Mouse (Mus musculus) embryonic facial prominence, embryonic 12.5 days (tissue): ENCODE measurements at regions not wholly inside any gene's neighbourhood (a gene's known extent, or its start where the extent isn't known, plus 50 kb on each side); places are given as distances from the start of the nearest gene placed in this dataset.

Experiments
- ATAC-seq: fragments of 200-750 bp; cut with Nextera tagmentation; 2 replicates; pipeline ENCODE4 v1.8.0; 2017; ENCODE audit not compliant: insufficient number of reproducible peaks, insufficient read depth, low FRiP score, low TSS enrichment
- H3K27ac ChIP-seq: fragments of 300-500 bp; sonication (generic); 2 replicates; pipeline ENCODE4 v1.5.1; 2016; ENCODE audit warnings: mild to moderate bottlenecking
- H3K27me3 ChIP-seq: fragments of 300-500 bp; sonication (generic); 2 replicates; pipeline ENCODE4 v1.6.1; 2016; ENCODE audit warnings: mild to moderate bottlenecking, moderate library complexity
- H3K36me3 ChIP-seq: fragments of 300-500 bp; sonication (generic); 2 replicates; pipeline ENCODE4 v1.6.1; 2016; ENCODE audit warnings: mild to moderate bottlenecking
- H3K4me1 ChIP-seq: fragments of 300-500 bp; sonication (generic); 2 replicates; pipeline ENCODE4 v1.6.1; 2016
- H3K4me2 ChIP-seq: fragments of 300-500 bp; sonication (generic); replicated peaks from 2 replicates; pipeline ENCODE4 v1.6.1; 2016; ENCODE audit warnings: mild to moderate bottlenecking, moderate library complexity
- H3K4me3 ChIP-seq: fragments of 300-500 bp; sonication (generic); 2 replicates; pipeline ENCODE4 v1.5.1; 2016; ENCODE audit warnings: mild to moderate bottlenecking
- H3K9ac ChIP-seq: fragments of 300-500 bp; sonication (generic); 2 replicates; pipeline ENCODE4 v1.6.1; 2016; ENCODE audit warnings: mild to moderate bottlenecking, moderate library complexity
- H3K9me3 ChIP-seq: fragments of 300-500 bp; sonication (generic); 2 replicates; pipeline ENCODE4 v1.6.1; 2016; ENCODE audit warnings: mild to moderate bottlenecking, moderate library complexity
- WGBS: fragments of 180-500 bp; shearing (Covaris S2); methylation state at CpG from one replicate; pipeline ENCODE4 v1.1.7; 2016; 5-methylcytosine and 5-hydroxymethylcytosine counted together

- WGBS: 71% methylated on average over 3 of the region's 3 CpGs
- Histone ChIP-seq H3K4me1 (no peaks in the 10 kb centered on the region), H3K36me3 (no peaks in the 10 kb centered on the region), H3K27ac (no peak overlapping the region), H3K4me3 (no peak overlapping the region), H3K27me3 (no peaks in the 10 kb centered on the region), H3K4me2 (no peak overlapping the region), H3K9me3 (no peaks in the 10 kb centered on the region), H3K9ac (no peak overlapping the region)
- no peak for ATAC-seq
These were observed 87.6 kb downstream of the Rpl10-ps3 start for GRCm38 (mm10) chr9:50257162-50257561.

DNA sequence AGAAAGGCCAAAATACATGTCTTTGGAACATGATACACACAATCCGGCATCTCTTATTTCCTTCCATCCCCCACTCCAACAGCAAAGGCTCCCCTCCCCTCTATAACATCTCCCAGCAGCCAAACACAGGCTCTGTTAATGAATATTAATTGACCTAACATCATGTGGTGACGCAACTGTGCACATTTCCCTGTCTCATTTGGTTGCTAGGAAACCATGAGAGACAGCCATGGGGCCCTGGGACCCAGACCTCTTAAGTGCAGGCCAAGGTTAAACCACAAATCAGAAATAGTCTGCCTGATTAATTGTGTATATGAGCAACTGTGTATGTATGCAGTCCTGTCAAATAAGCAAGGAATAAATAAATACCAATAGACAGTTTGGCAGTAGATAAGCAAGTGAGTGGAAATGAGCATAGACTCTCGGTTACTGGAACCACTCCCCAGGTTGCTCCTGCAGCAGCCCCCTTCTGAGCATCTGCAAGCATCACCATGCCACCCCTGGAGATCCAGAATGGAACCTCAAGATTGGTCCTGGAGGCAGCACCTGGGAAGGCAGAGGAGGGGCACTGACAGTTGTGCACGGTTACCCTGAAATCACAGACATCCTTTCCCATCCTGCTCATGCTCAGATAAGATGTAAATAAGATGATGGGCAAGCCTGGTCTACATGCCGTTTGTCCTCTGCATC, 99.6 kb downstream of the Rpl10-ps3 start:
- Histone ChIP-seq H3K27me3 (no peaks in the 10 kb centered on the region), H3K4me3 (no peak overlapping the region), H3K4me2 (no peak overlapping the region), H3K9me3 (no peaks in the 10 kb centered on the region), H3K4me1 (peaks cover 8% of the 10 kb centered on the region; the same call in 1 of the 2 replicates), H3K9ac (no peak overlapping the region), H3K27ac (no peak overlapping the region), H3K36me3 (no peaks in the 10 kb centered on the region)
- WGBS: 52% methylated on average over 5 of the region's 5 CpGs
- ATAC-seq: no peak

DNA sequence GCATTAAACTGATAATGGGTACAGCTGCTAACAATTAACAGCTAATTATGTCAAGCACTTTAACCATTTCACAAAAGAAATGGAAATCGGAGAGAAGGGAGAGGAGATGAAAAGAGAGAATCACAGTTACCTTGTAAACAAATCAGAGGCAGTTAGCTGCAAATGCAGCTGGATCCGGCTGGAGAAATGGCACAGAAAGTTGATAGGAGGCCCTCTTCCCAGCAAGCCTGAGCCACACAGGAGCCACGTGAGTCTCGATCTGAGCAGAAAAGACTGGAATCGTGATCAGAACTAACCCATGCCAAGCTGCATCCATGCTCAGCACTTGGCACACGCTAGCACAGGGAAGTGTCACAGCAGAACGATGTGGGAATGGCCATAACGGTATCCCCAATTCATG, 103.8 kb downstream of the Rpl10-ps3 start:
- 44% methylated on average over 8 of the region's 8 CpGs for WGBS

DNA sequence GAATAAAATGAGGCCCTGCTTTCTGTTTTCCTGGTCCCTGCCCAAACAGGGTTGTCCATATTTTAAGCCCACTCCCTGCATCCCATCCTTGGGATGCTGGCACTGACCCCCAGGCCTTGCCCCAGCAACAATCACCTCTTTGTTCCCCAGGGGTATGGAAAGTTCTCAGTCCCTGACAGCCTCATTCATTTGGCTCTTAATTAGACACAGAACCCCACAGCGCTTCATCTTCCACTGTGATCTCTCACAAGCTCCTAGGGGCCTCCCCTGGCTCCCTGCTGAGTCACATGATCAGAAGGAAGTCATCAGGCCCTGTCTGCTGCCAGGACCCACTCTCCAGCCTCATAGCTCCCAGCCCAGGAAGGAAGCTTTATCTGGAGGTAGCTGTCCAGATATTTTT, 108.9 kb downstream of the Rpl10-ps3 start:
- 13% methylated on average over 1 of the region's 1 CpGs for WGBS
- no peak overlapping the region for H3K4me2 ChIP-seq
- H3K4me3 ChIP-seq: no peak overlapping the region
- H3K9ac ChIP-seq: no peak overlapping the region
- ATAC-seq: no peak
- H3K27ac ChIP-seq: 0 out of 2 replicates have a peak overlapping the region, but pooled peaks have one; percentile 8
- H3K27me3 ChIP-seq: no peaks in the 10 kb centered on the region
- peaks cover 10% of the 10 kb centered on the region for H3K4me1 ChIP-seq
- no peaks in the 10 kb centered on the region for H3K36me3 ChIP-seq
- no peaks in the 10 kb centered on the region for H3K9me3 ChIP-seq

More for the DNA sequence above, 103.8 kb downstream of the Rpl10-ps3 start:
- no peaks in the 10 kb centered on the region for H3K9me3 ChIP-seq
- H3K4me1 ChIP-seq: peaks cover 14% of the 10 kb centered on the region
- H3K36me3 ChIP-seq: no peaks in the 10 kb centered on the region
- no peak for ATAC-seq
- H3K9ac ChIP-seq: no peak overlapping the region
- no peaks in the 10 kb centered on the region for H3K27me3 ChIP-seq
- no peak overlapping the region for H3K4me3 ChIP-seq
- no peak overlapping the region for H3K4me2 ChIP-seq
- no peak overlapping the region for H3K27ac ChIP-seq

DNA sequence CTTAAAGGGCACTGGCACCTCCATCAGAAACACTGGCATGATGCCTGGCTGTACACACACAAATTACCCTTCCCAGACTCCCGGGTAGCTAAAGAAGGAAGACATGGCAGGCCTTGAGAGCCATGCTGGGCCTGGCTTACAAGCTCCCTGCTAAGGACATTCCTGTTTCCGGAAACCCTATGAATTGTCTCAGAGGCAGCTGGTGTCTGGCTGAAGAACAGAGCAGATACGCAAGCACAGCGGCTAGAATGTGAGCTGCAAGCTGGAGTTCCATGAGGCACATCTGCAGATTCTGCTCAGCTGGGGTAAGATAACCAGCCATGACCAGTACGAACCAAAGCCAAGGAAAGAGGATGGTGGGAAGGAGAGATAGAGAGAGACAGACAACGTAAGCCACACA, 110.1 kb downstream of the Rpl10-ps3 start:
- no peak overlapping the region for H3K27ac ChIP-seq
- H3K9ac ChIP-seq: no peak overlapping the region
- H3K4me3 ChIP-seq: no peak overlapping the region
- no peaks in the 10 kb centered on the region for H3K27me3 ChIP-seq
- H3K36me3 ChIP-seq: no peaks in the 10 kb centered on the region
- peaks cover 10% of the 10 kb centered on the region for H3K4me1 ChIP-seq
- no peak overlapping the region for H3K4me2 ChIP-seq
- WGBS: 91% methylated on average over 6 of the region's 6 CpGs
- H3K9me3 ChIP-seq: no peaks in the 10 kb centered on the region
- ATAC-seq: no peak

DNA sequence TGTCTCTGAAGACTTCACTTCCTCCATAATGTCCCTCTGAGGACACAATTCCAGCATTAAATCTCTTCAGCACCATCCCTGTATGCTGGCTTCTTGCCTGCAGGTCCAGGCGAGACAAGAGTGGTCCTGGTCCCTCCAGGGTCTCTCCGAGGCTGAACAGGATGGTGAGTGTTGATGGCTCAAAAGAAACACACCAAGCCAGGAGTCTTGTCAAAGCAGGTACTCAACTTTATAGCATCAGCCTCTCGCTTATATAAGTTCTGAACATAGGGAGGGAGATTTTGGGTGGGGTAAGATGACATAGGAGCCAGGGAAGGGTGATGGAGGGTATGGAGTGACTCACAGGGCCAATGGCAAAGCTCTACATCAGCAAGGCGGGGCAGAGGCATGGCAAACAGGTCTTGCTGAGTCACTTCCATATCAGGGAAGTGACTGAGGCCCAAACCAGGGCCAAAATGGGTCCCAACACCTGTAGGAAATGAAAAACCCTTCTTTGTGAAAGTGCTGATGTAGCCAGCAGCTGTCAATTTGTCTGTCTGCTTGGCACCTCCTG, 111.7 kb downstream of the Rpl10-ps3 start:
- H3K27me3 ChIP-seq: no peaks in the 10 kb centered on the region
- WGBS: 81% methylated on average over 4 of the region's 4 CpGs
- no peaks in the 10 kb centered on the region for H3K9me3 ChIP-seq
- no peak overlapping the region for H3K4me3 ChIP-seq
- no peak overlapping the region for H3K9ac ChIP-seq
- no peak overlapping the region for H3K4me2 ChIP-seq
- no peaks in the 10 kb centered on the region for H3K36me3 ChIP-seq
- no peak overlapping the region for H3K27ac ChIP-seq
- H3K4me1 ChIP-seq: peaks cover 10% of the 10 kb centered on the region
- ATAC-seq: no peak

DNA sequence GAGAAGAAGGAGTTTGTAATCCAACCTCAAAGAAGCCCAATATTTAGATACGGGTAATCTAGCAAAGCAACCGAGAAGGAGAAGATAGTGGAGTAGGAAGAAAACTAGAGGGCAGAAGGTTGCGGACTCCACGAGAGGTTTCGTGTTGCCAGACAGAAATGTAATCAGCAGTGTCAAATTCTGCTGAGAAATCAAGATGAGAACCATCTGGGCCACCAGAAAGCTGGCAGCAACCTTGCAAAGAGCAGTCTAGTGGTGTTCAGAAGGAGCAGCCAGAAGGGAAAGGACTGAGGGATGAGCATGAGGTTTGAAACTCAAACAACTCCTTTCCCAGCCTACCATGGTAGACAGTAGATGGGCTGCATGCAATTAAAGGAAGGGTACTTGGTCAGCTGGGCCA, 134.3 kb downstream of the Rpl10-ps3 start:
- ATAC-seq: no peak
- H3K9ac ChIP-seq: no peak overlapping the region
- 38% methylated on average over 5 of the region's 5 CpGs for WGBS

GRCm38 (mm10) chr9:50199422-50200218, 145.1 kb downstream of the Rpl10-ps3 start:
- no peak overlapping the region for H3K4me3 ChIP-seq
- H3K36me3 ChIP-seq: no peaks in the 10 kb centered on the region
- no peak for ATAC-seq
- no peaks in the 10 kb centered on the region for H3K4me1 ChIP-seq
- WGBS: 70% methylated on average over 7 of the region's 7 CpGs
- no peak overlapping the region for H3K27ac ChIP-seq
- H3K9me3 ChIP-seq: no peaks in the 10 kb centered on the region
- no peak overlapping the region for H3K9ac ChIP-seq
- no peak overlapping the region for H3K4me2 ChIP-seq
- H3K27me3 ChIP-seq: no peaks in the 10 kb centered on the region

More for the DNA sequence above, 134.3 kb downstream of the Rpl10-ps3 start:
- Histone ChIP-seq H3K27ac (no peak overlapping the region), H3K36me3 (no peaks in the 10 kb centered on the region), H3K4me2 (no peak overlapping the region), H3K4me3 (no peak overlapping the region), H3K9me3 (no peaks in the 10 kb centered on the region), H3K4me1 (no peaks in the 10 kb centered on the region), H3K27me3 (no peaks in the 10 kb centered on the region)

DNA sequence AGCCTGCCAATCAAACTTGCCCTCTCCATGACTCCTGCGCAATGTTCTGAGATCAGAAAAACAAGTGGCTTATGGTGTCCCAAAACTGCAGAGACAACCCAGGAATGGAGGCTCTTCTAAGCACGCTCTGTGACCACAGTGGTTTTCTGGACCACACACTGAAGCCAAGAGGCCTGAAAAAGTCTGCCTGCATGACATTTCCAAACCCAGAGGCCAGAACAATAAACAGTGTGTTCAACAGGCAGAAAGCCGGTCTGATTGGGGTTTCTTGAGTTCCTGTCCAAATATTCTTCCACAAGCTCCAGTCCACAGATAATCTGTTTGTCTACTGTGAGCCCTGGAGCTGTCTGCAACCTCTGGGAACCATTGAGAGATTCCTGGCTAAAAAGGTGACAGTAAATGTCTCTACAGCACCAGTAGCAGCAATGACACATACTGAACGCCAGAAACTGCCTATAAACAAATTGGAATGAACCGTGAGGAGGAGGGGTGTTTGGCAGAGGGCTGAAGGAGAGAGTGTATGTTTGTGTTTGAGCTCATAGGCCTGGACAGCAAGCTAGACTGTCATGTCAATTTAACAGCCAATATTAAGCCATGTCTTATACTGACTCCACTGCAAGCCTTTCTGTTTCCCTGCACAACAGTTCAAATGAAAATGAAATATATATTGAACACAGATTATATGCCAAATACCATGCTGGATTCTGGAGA, 152.2 kb downstream of the Rpl10-ps3 start:
- ATAC-seq: no peak
- Histone ChIP-seq H3K27ac (0 out of 2 replicates have a peak overlapping the region, but pooled peaks have one; percentile 19), H3K36me3 (no peaks in the 10 kb centered on the region), H3K4me2 (no peak overlapping the region), H3K9ac (no peak overlapping the region), H3K27me3 (no peaks in the 10 kb centered on the region), H3K4me3 (no peak overlapping the region), H3K9me3 (no peaks in the 10 kb centered on the region), H3K4me1 (peaks cover 12% of the 10 kb centered on the region; the same call in 1 of the 2 replicates)
- WGBS: 40% methylated on average over 5 of the region's 5 CpGs

DNA sequence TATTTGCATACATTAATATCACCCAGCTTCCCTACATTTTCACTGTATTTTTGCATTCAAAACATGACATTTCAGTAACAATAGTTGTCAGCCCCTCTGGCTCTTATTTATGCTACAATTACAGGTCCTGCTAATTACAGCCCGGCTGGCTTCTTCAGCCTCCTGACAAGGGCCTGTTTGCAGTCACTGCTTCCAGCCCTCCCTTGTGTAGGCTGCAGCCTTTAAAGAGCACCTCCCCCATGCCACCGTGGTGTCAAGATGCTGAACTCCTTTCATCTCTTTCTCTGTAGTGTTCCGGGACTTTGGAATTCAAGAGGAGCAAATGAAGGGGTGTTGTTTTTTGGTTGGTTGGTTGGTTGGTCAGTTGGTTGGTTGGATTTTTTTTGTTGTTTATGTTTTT, 153.6 kb downstream of the Rpl10-ps3 start:
- no peak overlapping the region for H3K4me2 ChIP-seq
- no peak overlapping the region for H3K27ac ChIP-seq
- ATAC-seq: no peak
- no peaks in the 10 kb centered on the region for H3K9me3 ChIP-seq
- H3K27me3 ChIP-seq: no peaks in the 10 kb centered on the region
- 11% methylated on average over 3 of the region's 3 CpGs for WGBS
- H3K9ac ChIP-seq: no peak overlapping the region
- no peak overlapping the region for H3K4me3 ChIP-seq
- no peaks in the 10 kb centered on the region for H3K36me3 ChIP-seq
- H3K4me1 ChIP-seq: peaks cover 12% of the 10 kb centered on the region; the same call in 1 of the 2 replicates

DNA sequence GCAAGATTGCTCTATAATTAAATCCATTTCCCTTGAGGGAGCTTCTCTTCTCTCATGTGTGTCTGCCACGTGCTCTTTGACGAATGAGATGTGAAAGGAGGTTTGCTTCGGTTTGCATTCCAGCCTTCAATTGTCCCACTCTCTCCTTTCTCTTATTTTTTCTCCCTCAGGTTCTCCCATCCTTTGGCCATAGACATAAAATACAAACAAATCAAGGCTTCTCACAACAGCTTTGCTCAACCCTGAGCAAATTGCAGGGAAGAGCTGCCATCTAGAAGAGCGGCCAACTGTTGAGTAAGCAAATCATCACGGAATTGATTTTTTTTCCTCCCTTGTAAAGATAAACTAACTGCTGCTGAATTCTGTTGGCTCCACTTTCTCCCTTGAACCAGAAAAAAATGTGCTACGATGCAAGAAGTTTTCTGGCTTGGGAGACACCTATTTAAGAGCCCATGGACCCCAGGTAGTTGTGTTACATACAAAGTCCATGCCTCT, 156.1 kb downstream of the Rpl10-ps3 start:
- no peak overlapping the region for H3K27ac ChIP-seq
- H3K27me3 ChIP-seq: no peaks in the 10 kb centered on the region
- H3K4me2 ChIP-seq: no peak overlapping the region
- H3K4me1 ChIP-seq: peaks cover 12% of the 10 kb centered on the region; the same call in 1 of the 2 replicates
- 60% methylated on average over 6 of the region's 6 CpGs for WGBS
- H3K9me3 ChIP-seq: no peaks in the 10 kb centered on the region
- H3K9ac ChIP-seq: no peak overlapping the region
- H3K36me3 ChIP-seq: no peaks in the 10 kb centered on the region
- ATAC-seq: no peak
- H3K4me3 ChIP-seq: no peak overlapping the region
